Mouse (Mus musculus) urinary bladder, postnatal 10 days (tissue): ENCODE measurements around the gene Arsj.

ENCODE experiments used
- DNase-seq: peaks from one replicate; pipeline ENCODE4 v3.0.0; 2022; ENCODE audit warnings: low spot score

The Arsj gene

DNA sequence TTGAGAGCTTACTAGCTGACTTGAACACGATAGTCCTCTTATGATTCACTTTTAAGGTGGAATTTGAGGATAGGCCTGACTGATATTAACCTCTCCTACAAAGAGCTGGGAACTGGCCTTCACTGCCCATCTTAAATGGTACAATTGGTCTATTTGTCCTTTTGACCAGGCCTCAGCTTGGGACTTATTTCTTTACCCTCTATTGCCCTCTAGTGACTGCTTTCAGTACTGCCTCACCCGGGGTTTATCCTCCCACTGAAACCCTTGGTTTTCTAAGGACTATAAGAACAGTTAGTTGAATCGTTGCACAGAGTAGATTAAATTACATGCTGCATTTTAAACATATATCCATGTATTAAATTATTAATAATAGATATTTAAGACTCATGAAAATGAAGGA lies 39.4 kb downstream of the Arsj start:
- peak; percentile 26 for DNase-seq

DNA sequence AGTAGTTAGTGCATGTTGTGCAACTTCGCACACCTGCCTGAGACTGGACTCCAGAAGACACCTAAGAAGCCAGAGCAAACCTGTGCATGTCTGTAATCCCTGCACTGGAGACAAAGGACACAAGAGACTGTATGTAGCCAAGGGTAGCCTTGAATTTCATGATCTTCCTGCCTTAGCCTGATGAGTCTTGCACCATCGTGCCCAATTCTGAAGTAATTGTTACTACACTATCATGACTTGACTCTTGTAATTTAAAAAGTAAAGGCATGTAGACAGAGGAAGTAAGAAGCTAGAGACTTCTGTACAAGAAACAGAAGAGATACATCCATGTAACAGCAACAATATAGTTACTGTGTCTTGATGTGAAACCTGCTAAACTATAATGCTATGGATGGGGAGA lies 40.7 kb downstream of the Arsj start:
- DNase-seq = no peak

GRCm38 (mm10) chr3:126430524-126431064 lies 67.1 kb downstream of the Arsj start:
- no peak for DNase-seq

GRCm38 (mm10) chr3:126439331-126439730 lies 75.8 kb downstream of the Arsj start:
- no peak for DNase-seq

- no peak for DNase-seq
Observed at GRCm38 (mm10) chr3:126449058-126449457, 85.6 kb downstream of the Arsj start.

- DNase-seq = no peak
Observed at GRCm38 (mm10) chr3:126449515-126449914, 86.0 kb downstream of the Arsj start.

DNA sequence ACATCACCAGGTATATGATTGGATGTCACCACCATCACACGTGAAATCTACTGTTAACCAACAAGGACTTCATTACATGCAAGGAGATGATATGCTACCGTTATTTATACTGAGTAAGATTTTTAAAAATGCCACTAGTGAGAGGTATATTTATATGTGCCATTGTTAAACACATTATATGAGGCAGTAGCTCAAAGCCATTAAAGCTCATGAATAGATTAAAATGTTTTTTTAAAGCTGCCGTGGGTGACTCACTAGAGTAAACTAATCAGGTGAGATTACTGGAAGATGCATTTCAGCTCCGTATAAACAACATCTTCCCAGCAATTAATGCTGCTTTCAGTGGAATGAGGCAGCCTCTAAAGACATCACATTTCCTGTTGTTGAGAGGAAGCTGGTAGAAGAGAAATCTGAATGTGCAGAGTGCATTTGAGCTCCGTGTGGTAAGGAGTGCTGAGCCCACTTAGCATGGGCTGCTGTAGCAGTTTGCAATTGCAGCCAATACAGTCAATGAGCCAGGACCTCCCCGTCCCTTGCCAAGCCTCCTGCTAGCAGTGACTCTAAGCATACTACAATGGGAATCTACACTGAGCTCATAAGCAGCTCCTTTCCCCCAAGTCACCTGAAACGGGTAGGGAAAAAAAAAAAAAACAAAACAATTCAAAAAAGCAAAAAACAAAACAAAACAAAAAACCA lies 92.5 kb downstream of the Arsj start:
- no peak for DNase-seq

- no peak for DNase-seq
Observed at GRCm38 (mm10) chr3:126463119-126463815, 99.8 kb downstream of the Arsj start.

DNA sequence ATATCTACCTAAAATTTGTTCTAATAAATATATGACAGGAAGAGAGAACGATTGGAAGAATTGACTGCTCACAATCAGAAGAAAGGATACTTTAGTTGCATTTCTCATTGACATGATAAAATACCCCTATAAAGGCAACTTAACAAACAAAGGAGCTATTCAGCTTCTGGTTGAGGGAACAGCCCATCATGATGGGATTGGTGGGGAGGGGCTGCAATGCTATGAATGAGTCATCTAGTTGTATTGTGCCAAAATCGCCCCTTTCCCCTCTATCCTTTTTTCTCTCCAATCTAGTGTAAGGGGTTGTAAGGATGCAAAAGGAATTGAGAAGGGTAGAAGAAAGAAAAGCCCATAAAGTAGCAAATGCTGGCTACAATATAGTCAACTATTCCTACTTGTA lies 100.8 kb downstream of the Arsj start:
- no peak for DNase-seq
